Mouse (Mus musculus) myocyte (in vitro differentiated cells): ENCODE data around the gene Adig. TPM values are rescaled to one million over a fixed set of nuclear protein-coding genes. Genes with fewer than 3 reads are reported as not detected.

ENCODE experiments used
- H3K27me3 ChIP-seq: one replicate; pipeline ENCODE4 v1.6.1; 2011; ENCODE audit not compliant: control insufficient read depth, insufficient read depth, insufficient read length
- H3K36me3 ChIP-seq: one replicate; pipeline ENCODE4 v1.6.1; 2011; ENCODE audit not compliant: control insufficient read depth, insufficient read depth
- H3K4me2 ChIP-seq: one replicate; pipeline ENCODE4 v1.6.1; 2011; ENCODE audit warnings: low read depth, control low read depth
- H3K4me3 ChIP-seq: one replicate; pipeline ENCODE4 v1.5.1; 2011; ENCODE audit warnings: mild to moderate bottlenecking, control low read depth, moderate library complexity
- H3K79me2 ChIP-seq: one replicate; pipeline ENCODE4 v1.6.1; 2011; ENCODE audit not compliant: control insufficient read depth, insufficient read depth
- H3ac ChIP-seq: one replicate; pipeline ENCODE4 v1.6.1; 2011; ENCODE audit not compliant: control insufficient read depth, insufficient read length
- CEBPB ChIP-seq: IDR thresholded peaks from 2 replicates; pipeline ENCODE4 v1.6.1; 2011; ENCODE audit warnings: mild to moderate bottlenecking, moderate library complexity; ENCODE audit not compliant: poor library complexity, insufficient read depth, severe bottlenecking
- E2F4 ChIP-seq: IDR thresholded peaks from one replicate; pipeline ENCODE4 v1.6.1; 2011; ENCODE audit warnings: mild to moderate bottlenecking, control low read depth, moderate library complexity; ENCODE audit not compliant: insufficient read depth
- MAX ChIP-seq: IDR thresholded peaks from one replicate; pipeline ENCODE4 v1.6.1; 2011; ENCODE audit warnings: low read depth, mild to moderate bottlenecking, control low read depth
- MYOD1 ChIP-seq, 3 experiments: IDR thresholded peaks; one replicate each; pipeline ENCODE4 v1.6.1; 2011; ENCODE audit warnings: control low read depth in 2 of 3, low read depth in 2 of 3, mild to moderate bottlenecking in 2 of 3, moderate library complexity in 1 of 3; ENCODE audit not compliant: insufficient read length in 2 of 3, control insufficient read depth in 1 of 3
- MYOG ChIP-seq, 3 experiments: IDR thresholded peaks; one replicate each; pipeline ENCODE4 v1.6.1; 2011; ENCODE audit warnings: control low read depth in 2 of 3, low read depth in 2 of 3, mild to moderate bottlenecking in 2 of 3; ENCODE audit not compliant: insufficient read length in 2 of 3, control insufficient read depth in 1 of 3, insufficient read depth in 1 of 3
- POLR2A ChIP-seq: IDR thresholded peaks from one replicate; pipeline ENCODE4 v1.6.1; 2011; ENCODE audit warnings: low read depth, mild to moderate bottlenecking, control low read depth, moderate library complexity; ENCODE audit not compliant: insufficient read length
- POLR2AphosphoS2 ChIP-seq: IDR thresholded peaks from one replicate; pipeline ENCODE4 v1.6.1; 2011; ENCODE audit warnings: low read depth, control low read depth; ENCODE audit not compliant: insufficient read length
- REST ChIP-seq: IDR thresholded peaks from one replicate; pipeline ENCODE4 v1.6.1; 2011; ENCODE audit warnings: mild to moderate bottlenecking, control low read depth, moderate library complexity; ENCODE audit not compliant: insufficient read depth, insufficient read length
- SRF ChIP-seq: IDR thresholded peaks from one replicate; pipeline ENCODE4 v1.6.1; 2011; ENCODE audit warnings: low read depth; ENCODE audit not compliant: control insufficient read depth, insufficient read length
- TCF12 ChIP-seq: IDR thresholded peaks from one replicate; pipeline ENCODE4 v1.6.1; 2011; ENCODE audit warnings: mild to moderate bottlenecking, control low read depth; ENCODE audit not compliant: poor library complexity, insufficient read depth, severe bottlenecking
- TCF3 ChIP-seq: IDR thresholded peaks from one replicate; pipeline ENCODE4 v1.6.1; 2011; ENCODE audit warnings: low read depth, control low read depth; ENCODE audit not compliant: insufficient read length
- USF1 ChIP-seq: IDR thresholded peaks from one replicate; pipeline ENCODE4 v1.6.1; 2011; ENCODE audit warnings: low read depth, mild to moderate bottlenecking, control low read depth, moderate library complexity
- polyA plus RNA-seq: library from polyadenylated mRNA; unstranded; fragments of >200 nt; fragmentation: generic; extraction: Trizol; gene quantifications from one replicate; pipeline ENCODE4 v1.2.1, GENCODE M21; 2012; ENCODE audit warnings: missing spikeins

Adig gene
- polyA plus RNA-seq, 1 experiment = not detected

DNA sequence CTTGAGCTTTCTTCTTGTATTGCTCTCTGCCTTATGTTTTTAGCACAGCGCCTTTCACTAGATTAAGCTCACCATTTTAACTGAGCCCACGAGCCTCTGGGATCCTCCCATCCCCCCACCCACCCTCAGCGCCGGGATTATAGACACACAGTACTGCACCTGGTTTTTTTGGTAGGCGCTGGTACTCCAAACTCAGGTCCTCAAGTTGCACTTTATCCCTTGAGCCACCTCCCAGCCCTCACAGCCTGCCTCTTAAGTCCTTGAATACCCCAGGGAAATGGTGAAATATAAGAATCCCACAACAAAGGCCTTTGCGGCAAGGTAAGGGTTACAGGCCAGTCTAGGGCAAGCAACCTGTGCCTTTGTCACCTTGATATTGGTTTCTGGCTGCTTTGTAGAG lies 17.4 kb downstream of the Adig start:
- no peaks in the 10 kb centered on the region for H3K79me2 ChIP-seq
- no peak overlapping the region for H3ac ChIP-seq
- no peak for TF ChIP-seq REST
- TF ChIP-seq MYOG (IDR thresholded peaks at IDR 0.05; ENCODE audit: control insufficient read depth in 1 of 3, insufficient read depth in 1 of 3, insufficient read length in 2 of 3, low read depth in 2 of 3) = no peak
- TF ChIP-seq CEBPB = no peak
- no peak for TF ChIP-seq POLR2AphosphoS2
- no peak for TF ChIP-seq POLR2A
- TF ChIP-seq TCF12 = no peak
- no peak overlapping the region for H3K4me3 ChIP-seq
- no peaks in the 10 kb centered on the region for H3K27me3 ChIP-seq
- no peak overlapping the region for H3K4me2 ChIP-seq
- H3K36me3 ChIP-seq = no peaks in the 10 kb centered on the region

DNA sequence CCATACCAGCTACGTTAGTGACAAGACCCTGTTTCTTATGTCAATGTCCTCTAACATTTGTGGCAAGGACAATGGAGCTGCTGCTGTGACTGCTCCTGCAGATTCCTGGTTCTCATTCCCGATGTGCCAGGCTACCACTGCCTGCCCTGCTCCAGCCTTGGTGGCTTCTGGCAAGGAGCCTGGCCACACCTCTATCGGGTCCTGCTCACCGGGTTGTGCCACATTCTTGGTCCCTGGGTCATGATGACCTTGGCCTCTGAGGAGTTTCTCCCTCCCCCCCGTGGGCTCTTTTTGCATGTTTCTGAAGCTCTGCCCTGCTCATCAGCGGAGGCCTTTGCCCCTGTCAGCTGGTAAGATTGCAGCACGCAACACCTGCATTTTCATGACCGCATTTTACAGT lies 20.6 kb downstream of the Adig start:
- Histone ChIP-seq H3ac (no peak overlapping the region), H3K79me2 (no peaks in the 10 kb centered on the region), H3K27me3 (no peaks in the 10 kb centered on the region), H3K36me3 (no peaks in the 10 kb centered on the region), H3K4me3 (no peak overlapping the region), H3K4me2 (no peak overlapping the region)
- TF ChIP-seq REST = no peak
- TF ChIP-seq MAX = no peak
- no peak for TF ChIP-seq TCF3
- TF ChIP-seq SRF = no peak
- no peak for TF ChIP-seq USF1
- no peak for TF ChIP-seq CEBPB
- TF ChIP-seq POLR2AphosphoS2 = no peak
- TF ChIP-seq MYOD1 (IDR thresholded peaks at IDR 0.05; ENCODE audit: control insufficient read depth in 1 of 3, insufficient read length in 2 of 3, low read depth in 2 of 3) = no peak
- TF ChIP-seq POLR2A = no peak
- TF ChIP-seq TCF12 = no peak
- no peak for TF ChIP-seq E2F4
- no peak for TF ChIP-seq MYOG (IDR thresholded peaks at IDR 0.05; ENCODE audit: control insufficient read depth in 1 of 3, insufficient read depth in 1 of 3, insufficient read length in 2 of 3, low read depth in 2 of 3)

DNA sequence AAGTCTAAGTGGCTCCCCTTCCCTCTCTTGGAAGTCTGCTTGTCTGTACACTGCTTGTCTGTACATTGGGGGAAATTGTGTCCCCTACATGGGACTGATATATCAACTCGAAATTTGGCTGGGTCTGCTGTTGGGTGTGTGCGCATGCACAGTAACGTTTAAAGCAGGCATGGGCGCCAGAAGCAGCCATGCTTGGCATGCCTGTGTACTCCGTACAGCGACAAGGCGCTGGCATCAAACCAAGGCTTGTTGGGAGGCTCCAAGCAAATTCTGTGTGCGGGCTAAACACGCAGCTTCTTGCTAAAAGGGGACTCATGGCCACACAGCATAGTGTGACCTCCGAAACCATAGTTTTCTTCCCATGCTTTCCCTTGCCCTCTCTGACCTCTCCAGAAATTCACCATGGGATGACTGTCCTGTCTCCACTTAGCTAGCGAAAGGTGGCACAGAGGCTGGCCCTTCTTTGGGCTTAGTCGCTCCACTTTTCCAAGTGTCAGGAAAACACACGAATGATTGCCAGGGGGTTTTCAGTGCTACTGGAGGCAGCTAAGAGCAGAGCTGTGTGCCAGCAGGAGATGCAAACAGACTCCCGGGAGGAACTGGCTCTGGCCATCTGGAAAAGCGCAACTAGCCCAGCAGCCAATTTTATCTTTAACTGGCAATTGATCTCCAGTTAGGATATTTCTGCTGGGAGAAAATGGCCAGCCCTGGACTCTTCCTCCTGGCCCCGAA lies 21.9 kb downstream of the Adig start:
- TF ChIP-seq MAX (no peak), REST (no peak), MYOD1 (IDR thresholded peaks at IDR 0.05; ENCODE audit: control insufficient read depth in 1 of 3, insufficient read length in 2 of 3, low read depth in 2 of 3) (no peak), POLR2A (no peak), TCF12 (no peak), USF1 (no peak), MYOG (IDR thresholded peaks at IDR 0.05; ENCODE audit: control insufficient read depth in 1 of 3, insufficient read depth in 1 of 3, insufficient read length in 2 of 3, low read depth in 2 of 3) (no peak), SRF (no peak), CEBPB (no peak), TCF3 (no peak), E2F4 (no peak), POLR2AphosphoS2 (no peak)
- Histone ChIP-seq H3K79me2 (no peaks in the 10 kb centered on the region), H3K27me3 (no peaks in the 10 kb centered on the region), H3K4me3 (no peak overlapping the region), H3ac (no peak overlapping the region), H3K36me3 (no peaks in the 10 kb centered on the region), H3K4me2 (no peak overlapping the region)

DNA sequence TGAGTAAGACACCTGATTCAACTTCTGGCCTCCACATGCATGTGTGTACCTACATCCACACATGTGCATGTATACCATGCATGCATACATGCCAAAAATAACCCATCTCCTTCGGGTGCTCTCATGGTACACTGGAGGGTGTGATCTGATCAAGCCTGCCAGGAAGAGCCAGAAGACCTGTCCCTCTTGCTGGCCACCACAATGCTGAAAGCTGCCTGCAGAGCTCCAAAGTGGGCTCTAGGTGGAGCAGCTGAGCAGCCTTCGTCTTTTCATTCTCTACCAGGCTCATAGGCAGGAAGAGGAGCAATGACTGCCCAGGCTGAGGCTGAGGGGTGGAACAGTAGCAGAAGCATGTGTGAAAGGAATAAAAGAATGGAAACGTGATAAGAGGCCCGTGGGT lies 31.7 kb downstream of the Adig start:
- H3K36me3 ChIP-seq = no peaks in the 10 kb centered on the region
- no peaks in the 10 kb centered on the region for H3K79me2 ChIP-seq
- H3ac ChIP-seq = no peak overlapping the region
- H3K4me2 ChIP-seq = no peak overlapping the region
- H3K4me3 ChIP-seq = no peak overlapping the region
- peaks cover 2% of the 10 kb centered on the region for H3K27me3 ChIP-seq
- TF ChIP-seq REST (no peak), MYOG (IDR thresholded peaks at IDR 0.05; ENCODE audit: control insufficient read depth in 1 of 3, insufficient read depth in 1 of 3, insufficient read length in 2 of 3, low read depth in 2 of 3) (no peak)

DNA sequence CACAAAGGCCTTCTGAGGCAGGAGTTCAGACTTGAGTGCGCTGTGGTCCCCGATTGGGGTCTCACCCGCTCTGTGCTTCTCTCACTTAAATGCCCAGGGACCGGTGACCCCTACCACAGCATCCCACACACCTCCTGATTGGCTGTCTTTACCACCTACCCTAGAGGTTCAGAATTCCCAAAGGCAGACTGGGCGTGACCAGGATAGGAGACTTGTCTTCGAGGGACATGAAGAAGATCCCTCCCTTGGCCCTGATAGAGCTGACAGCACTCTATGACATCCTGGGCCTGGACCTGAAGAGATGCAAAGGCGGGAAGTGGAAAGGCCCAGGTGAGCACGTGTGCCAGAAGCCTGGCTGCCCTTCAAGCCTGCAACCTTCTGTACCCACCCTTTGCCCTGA lies 32.1 kb downstream of the Adig start:
- no peaks in the 10 kb centered on the region for H3K36me3 ChIP-seq
- TF ChIP-seq POLR2A (no peak), USF1 (no peak), POLR2AphosphoS2 (no peak), MYOD1 (IDR thresholded peaks at IDR 0.05; ENCODE audit: control insufficient read depth in 1 of 3, insufficient read length in 2 of 3, low read depth in 2 of 3) (no peak), E2F4 (no peak), REST (no peak), MYOG (IDR thresholded peaks at IDR 0.05; ENCODE audit: control insufficient read depth in 1 of 3, insufficient read depth in 1 of 3, insufficient read length in 2 of 3, low read depth in 2 of 3) (no peak), CEBPB (no peak)
- H3K4me2 ChIP-seq = no peak overlapping the region
- H3K27me3 ChIP-seq = peaks cover 6% of the 10 kb centered on the region
- no peak overlapping the region for H3K4me3 ChIP-seq
- H3ac ChIP-seq = no peak overlapping the region
- no peaks in the 10 kb centered on the region for H3K79me2 ChIP-seq
